Mouse (Mus musculus): ENCODE measurements around the gene Tbx3.

Gene Tbx3

GRCm38 (mm10) chr5:119704900-119705299 is 34.4 kb downstream of the Tbx3 start:
- WGBS = 67% methylated on average over 7 of the region's 7 CpGs

GRCm38 (mm10) chr5:119706467-119706866 is 36.0 kb downstream of the Tbx3 start:
- 6% methylated on average over 17 of the region's 17 CpGs for WGBS

GRCm38 (mm10) chr5:119708850-119709585 is 38.5 kb downstream of the Tbx3 start:
- 84% methylated on average over 14 of the region's 14 CpGs for WGBS

GRCm38 (mm10) chr5:119709826-119710559 is 39.5 kb downstream of the Tbx3 start:
- WGBS = 39% methylated on average over 18 of the region's 18 CpGs

GRCm38 (mm10) chr5:119710756-119711155 is 40.3 kb downstream of the Tbx3 start:
- WGBS = 30% methylated on average over 7 of the region's 7 CpGs

GRCm38 (mm10) chr5:119711626-119712025 is 41.2 kb downstream of the Tbx3 start:
- WGBS = 88% methylated on average over 5 of the region's 5 CpGs

GRCm38 (mm10) chr5:119712679-119713246 is 42.3 kb downstream of the Tbx3 start:
- WGBS = 8% methylated on average over 22 of the region's 22 CpGs

GRCm38 (mm10) chr5:119720471-119721265 is 50.2 kb downstream of the Tbx3 start:
- 56% methylated on average over 11 of the region's 11 CpGs for WGBS

GRCm38 (mm10) chr5:119732978-119733377 is 62.5 kb downstream of the Tbx3 start:
- 69% methylated on average over 7 of the region's 7 CpGs for WGBS
